Mouse (Mus musculus) liver, embryonic 14.5 days (tissue): ENCODE results near the gene Gm44511.
A peak's percentile ranks its signal among the peaks of the same experiment; 100 is the strongest.

Source experiments
- CTCF ChIP-seq: IDR thresholded peaks from 2 replicates; pipeline ENCODE4 v1.5.1; 2016; ENCODE audit warnings: antibody characterized with exemption, low read depth, control low read depth
- EP300 ChIP-seq: IDR thresholded peaks from 2 replicates; pipeline ENCODE4 v1.6.1; 2016; ENCODE audit warnings: antibody characterized with exemption, low read depth

- TF ChIP-seq EP300 = no peak
- peak; percentile 9; the same call in 1 of the 2 replicates for TF ChIP-seq CTCF
Measured at GRCm38 (mm10) chr6:128807021-128807420, 19.1 kb downstream of the Gm44511 start.
